Mouse (Mus musculus) neural tube, embryonic 12.5 days (tissue): Measurements from ENCODE around the gene Slc25a41. TPM values are rescaled to one million over a fixed set of nuclear protein-coding genes. Genes with fewer than 3 reads are reported as not detected.

Experiments
- ATAC-seq: fragments of 200-750 bp; cut with Nextera tagmentation; 2 replicates; pipeline ENCODE4 v1.8.0; 2017; ENCODE audit warnings: low read depth, mild to moderate bottlenecking, moderate TSS enrichment, moderate library complexity; ENCODE audit not compliant: low FRiP score
- H3K27ac ChIP-seq: fragments of 300-500 bp; sonication (generic); 2 replicates; pipeline ENCODE4 v1.5.1; 2016
- H3K27me3 ChIP-seq: fragments of 300-500 bp; sonication (generic); replicated peaks from 2 replicates; pipeline ENCODE4 v1.6.1; 2016; ENCODE audit warnings: mild to moderate bottlenecking
- H3K36me3 ChIP-seq: fragments of 300-500 bp; sonication (generic); 2 replicates; pipeline ENCODE4 v1.6.1; 2016; ENCODE audit warnings: mild to moderate bottlenecking
- H3K4me1 ChIP-seq: fragments of 300-500 bp; sonication (generic); 2 replicates; pipeline ENCODE4 v1.6.1; 2016
- H3K4me2 ChIP-seq: fragments of 300-500 bp; sonication (generic); replicated peaks from 2 replicates; pipeline ENCODE4 v1.6.1; 2016; ENCODE audit warnings: mild to moderate bottlenecking
- H3K4me3 ChIP-seq: fragments of 300-500 bp; sonication (generic); 2 replicates; pipeline ENCODE4 v1.5.1; 2016
- H3K9ac ChIP-seq: fragments of 300-500 bp; sonication (generic); 2 replicates; pipeline ENCODE4 v1.6.1; 2016; ENCODE audit warnings: mild to moderate bottlenecking
- H3K9me3 ChIP-seq: fragments of 300-500 bp; sonication (generic); 2 replicates; pipeline ENCODE4 v1.6.1; 2016; ENCODE audit warnings: mild to moderate bottlenecking
- WGBS: fragments of 180-500 bp; shearing (Covaris S2); methylation state at CpG from one replicate; pipeline ENCODE4 v1.1.7; 2016; 5-methylcytosine and 5-hydroxymethylcytosine counted together
- polyA plus RNA-seq: library from polyadenylated mRNA; unstranded; fragments of >200 nt; fragmentation: Nextera tagmentation; extraction: Ambion mirVana; gene quantifications from 2 replicates; pipeline ENCODE4 v1.2.1, GENCODE M21; 2016

Slc25a41 gene
- polyA plus RNA-seq, 1 experiment from 2014 or later, result 0.25 TPM

DNA sequence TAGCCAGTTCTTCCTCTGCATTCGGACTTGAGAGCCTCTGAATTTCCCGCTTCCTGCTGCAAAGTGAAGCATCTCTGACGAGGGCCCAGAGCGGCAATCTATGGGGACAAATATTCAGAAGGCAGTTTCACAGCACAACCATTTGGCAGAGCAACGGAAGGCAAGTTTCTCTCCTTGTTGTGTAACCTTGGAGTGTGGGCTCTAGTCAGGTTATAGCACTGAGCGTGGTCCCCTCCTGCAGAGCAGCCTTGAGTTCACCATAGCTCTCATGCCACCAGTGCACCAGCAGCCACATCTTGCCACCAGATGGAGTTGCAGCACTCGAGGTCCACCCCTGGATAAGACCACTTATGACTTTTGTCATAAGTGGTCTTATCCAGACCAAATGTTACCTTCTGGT is 53.0 kb downstream of the Slc25a41 start:
- Histone ChIP-seq H3K27ac (no peak overlapping the region), H3K4me3 (no peak overlapping the region), H3K27me3 (no peaks in the 10 kb centered on the region), H3K36me3 (peaks cover 14% of the 10 kb centered on the region), H3K4me2 (no peak overlapping the region), H3K9me3 (no peaks in the 10 kb centered on the region), H3K9ac (no peak overlapping the region), H3K4me1 (peaks cover 7% of the 10 kb centered on the region)
- 87% methylated on average over 7 of the region's 7 CpGs for WGBS
- ATAC-seq, result no peak

DNA sequence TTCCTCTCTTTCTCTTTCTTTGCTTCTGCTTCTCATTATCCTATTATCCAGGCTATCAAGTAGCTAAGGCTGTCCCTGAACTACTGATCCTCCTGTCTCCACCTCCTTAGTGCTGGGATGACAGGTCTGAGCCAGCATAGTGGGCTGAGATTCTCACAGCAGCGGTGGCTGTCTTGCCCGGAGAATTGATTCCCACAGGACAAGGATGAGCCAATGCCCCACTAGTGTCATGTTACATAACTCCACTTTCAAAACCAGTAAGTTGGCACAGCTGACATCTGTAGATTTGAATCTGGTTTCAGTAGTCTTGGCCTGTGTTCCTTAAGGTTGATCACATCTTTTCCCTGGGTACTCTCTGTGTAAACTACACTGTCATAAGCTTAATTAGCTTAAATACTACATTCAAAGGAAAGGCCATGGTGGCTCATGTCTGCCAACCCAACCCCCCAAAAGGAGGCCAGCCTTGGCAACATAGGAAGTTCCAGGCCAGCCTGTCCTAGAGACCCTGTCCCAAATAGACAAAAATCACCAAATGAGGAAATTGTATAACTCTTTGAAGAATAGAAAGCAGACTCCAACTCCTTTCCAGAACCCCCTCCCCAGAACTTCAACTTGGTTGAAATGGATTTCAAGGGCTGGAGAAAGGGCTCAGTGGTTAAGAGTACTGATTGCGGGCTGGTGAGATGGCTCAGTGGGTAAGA is 55.2 kb downstream of the Slc25a41 start:
- no peaks in the 10 kb centered on the region for H3K9me3 ChIP-seq
- 85% methylated on average over 3 of the region's 3 CpGs for WGBS
- no peak for ATAC-seq

DNA sequence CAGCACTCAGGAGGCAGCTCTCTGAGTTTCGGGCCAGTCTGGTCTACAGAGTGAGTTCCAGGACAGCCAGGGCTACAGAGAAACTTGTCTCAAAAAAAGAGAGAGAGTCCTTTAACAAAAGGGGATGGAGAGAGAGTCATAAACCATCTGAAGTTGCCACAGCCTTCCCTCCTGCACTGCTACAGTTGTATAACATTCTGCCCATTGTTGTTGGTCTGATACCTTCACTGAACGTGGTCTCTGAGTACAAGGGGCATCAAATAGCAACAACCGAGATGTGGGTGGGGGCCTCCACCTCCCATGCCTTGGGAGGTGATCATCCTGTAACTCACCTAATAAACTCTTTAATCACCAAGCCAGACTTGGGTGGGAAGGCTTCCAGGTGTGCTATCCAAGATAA is 55.8 kb downstream of the Slc25a41 start:
- Histone ChIP-seq H3K4me2 (no peak overlapping the region), H3K36me3 (no peaks in the 10 kb centered on the region), H3K27me3 (no peaks in the 10 kb centered on the region), H3K4me1 (0 out of 2 replicates have a peak, but pooled peaks cover under 1% of the 10 kb centered on the region), H3K4me3 (no peak overlapping the region), H3K27ac (no peak overlapping the region), H3K9ac (no peak overlapping the region), H3K9me3 (no peaks in the 10 kb centered on the region)
- ATAC-seq, result no peak
- WGBS, result 59% methylated on average over 3 of the region's 3 CpGs

More for the DNA sequence above, 55.2 kb downstream of the Slc25a41 start:
- H3K4me1 ChIP-seq, result peaks cover 6% of the 10 kb centered on the region
- H3K4me2 ChIP-seq, result no peak overlapping the region
- no peak overlapping the region for H3K9ac ChIP-seq
- H3K27me3 ChIP-seq, result no peaks in the 10 kb centered on the region
- H3K4me3 ChIP-seq, result no peak overlapping the region
- no peak overlapping the region for H3K27ac ChIP-seq
- H3K36me3 ChIP-seq, result no peaks in the 10 kb centered on the region

DNA sequence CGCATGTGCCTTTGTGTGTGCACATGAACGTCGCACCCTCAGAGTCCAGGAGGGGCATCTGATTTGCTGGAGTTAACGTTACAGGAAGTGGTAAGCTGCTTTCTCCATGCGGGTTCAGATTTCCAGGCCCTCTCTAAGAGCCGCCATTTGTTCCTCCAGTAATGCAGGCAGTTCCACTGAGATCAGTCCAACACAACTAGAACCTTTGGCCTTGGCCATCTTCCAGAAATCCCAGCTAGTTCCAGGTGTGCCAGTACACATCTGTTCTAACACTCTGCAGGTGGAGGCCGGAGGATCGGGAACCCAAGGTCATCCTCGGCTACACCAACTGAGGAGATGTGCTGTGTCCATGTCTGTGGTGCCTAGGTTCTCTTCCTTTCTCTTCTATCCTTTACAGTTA is 56.6 kb downstream of the Slc25a41 start:
- no peak for ATAC-seq
- H3K4me1 ChIP-seq, result no peaks in the 10 kb centered on the region
- H3K4me3 ChIP-seq, result no peak overlapping the region
- H3K27me3 ChIP-seq, result no peaks in the 10 kb centered on the region
- no peaks in the 10 kb centered on the region for H3K9me3 ChIP-seq
- H3K4me2 ChIP-seq, result no peak overlapping the region
- no peak overlapping the region for H3K9ac ChIP-seq
- no peak overlapping the region for H3K27ac ChIP-seq
- no peaks in the 10 kb centered on the region for H3K36me3 ChIP-seq
- 86% methylated on average over 9 of the region's 9 CpGs for WGBS

Other genes starting within 250 kb of the Slc25a41 start
- gene Rfx2, start 210.6 kb downstream of the Slc25a41 start, polyA plus RNA-seq, result 4.9 and 6.0 TPM in 2 replicates
- gene Acsbg2, start 167.2 kb downstream of the Slc25a41 start, polyA plus RNA-seq, result not detected in 2 replicates
- gene 1700061G19Rik, start 166.2 kb downstream of the Slc25a41 start, polyA plus RNA-seq, result 0.16 and 0.42 TPM in 2 replicates
- gene Mllt1, start 106.2 kb downstream of the Slc25a41 start, polyA plus RNA-seq, result 86.1 and 89.8 TPM in 2 replicates
- gene Acer1, start 59.5 kb downstream of the Slc25a41 start, polyA plus RNA-seq, result not detected in 2 replicates
- 134 and 152 TPM in 2 replicates for gene Clpp, start 51.3 kb downstream of the Slc25a41 start, polyA plus RNA-seq
- 38.0 and 38.2 TPM in 2 replicates for gene Alkbh7, start 44.3 kb downstream of the Slc25a41 start, polyA plus RNA-seq
- gene Pspn, start 41.6 kb downstream of the Slc25a41 start, polyA plus RNA-seq, result not detected in 2 replicates
- 71.2 and 76.7 TPM in 2 replicates for gene Gtf2f1, start 30.4 kb downstream of the Slc25a41 start, polyA plus RNA-seq
- gene Gm17949, start 30.2 kb downstream of the Slc25a41 start, polyA plus RNA-seq, result 0.28 and 0.33 TPM in 2 replicates
- 53.1 and 55.8 TPM in 2 replicates for gene Khsrp, start 10.1 kb downstream of the Slc25a41 start, polyA plus RNA-seq
- 1.1 and 1.2 TPM in 2 replicates for gene Crb3, start 17.5 kb upstream of the Slc25a41 start, polyA plus RNA-seq
- gene Slc25a23, start 18.2 kb upstream of the Slc25a41 start, polyA plus RNA-seq, result 19.4 and 19.9 TPM in 2 replicates
- gene Dennd1c, start 36.9 kb upstream of the Slc25a41 start, polyA plus RNA-seq, result 4.3 and 4.5 TPM in 2 replicates
- 228 and 271 TPM in 2 replicates for gene Tubb4a, start 46.1 kb upstream of the Slc25a41 start, polyA plus RNA-seq
- 5.8 TPM in 2 replicates for gene Tnfsf9, start 63.7 kb upstream of the Slc25a41 start, polyA plus RNA-seq
- gene Cd70, start 108.1 kb upstream of the Slc25a41 start, polyA plus RNA-seq, result 0.24 TPM in 1 of 2 replicates, not detected in the other
- 0.10 and 0.28 TPM in 2 replicates for gene Tnfsf14, start 152.5 kb upstream of the Slc25a41 start, polyA plus RNA-seq
- gene C3, start 186.5 kb upstream of the Slc25a41 start, polyA plus RNA-seq, result 0.68 and 0.97 TPM in 2 replicates
- gene Gpr108, start 206.8 kb upstream of the Slc25a41 start, polyA plus RNA-seq, result 24.2 and 24.3 TPM in 2 replicates
- 19.7 and 20.6 TPM in 2 replicates for gene Trip10, start 207.8 kb upstream of the Slc25a41 start, polyA plus RNA-seq
- gene Vav1, start 237.4 kb upstream of the Slc25a41 start, polyA plus RNA-seq, result 1.8 and 2.0 TPM in 2 replicates